Mouse (Mus musculus) gastrocnemius, adult 8-10 months (tissue): ENCODE data around the gene Rasgrp3. TPM values are rescaled to one million over a fixed set of nuclear protein-coding genes. Genes with fewer than 3 reads are reported as not detected.
"Not testable (repeated sequence)": the region's sequence is repeated elsewhere in the genome, so short reads cannot be mapped to it uniquely, and the experiment has no call there.

ENCODE experiments used
- DNase-seq, 2 experiments: peaks; one replicate each; pipeline ENCODE4 v3.0.0; 2022; ENCODE audit warnings: low spot score in 2 of 2
- total RNA-seq, 4 experiments: library from RNA; stranded (reverse); gene quantifications; 2 replicates each; pipeline ENCODE4 v1.2.4; 2022

The Rasgrp3 gene
- total RNA-seq, 4 experiments from 2014 or later, result 25.1 to 34.5 (median 30.4) TPM

- DNase-seq, result no peak
Measured at GRCm38 (mm10) chr17:75460621-75461020, 24.9 kb downstream of the Rasgrp3 start.

- no peak for DNase-seq
Measured at GRCm38 (mm10) chr17:75461771-75462170, 26.1 kb downstream of the Rasgrp3 start.

- not testable (repeated sequence) for DNase-seq
Measured at GRCm38 (mm10) chr17:75463223-75463622, 27.5 kb downstream of the Rasgrp3 start.

- no peak for DNase-seq
Measured at GRCm38 (mm10) chr17:75463645-75464044, 27.9 kb downstream of the Rasgrp3 start.

GRCm38 (mm10) chr17:75464331-75464982 lies 28.8 kb downstream of the Rasgrp3 start:
- DNase-seq, result no peak

GRCm38 (mm10) chr17:75464983-75465634 lies 29.4 kb downstream of the Rasgrp3 start:
- peak; percentile 91 to 95 for DNase-seq

GRCm38 (mm10) chr17:75465635-75465997 lies 29.9 kb downstream of the Rasgrp3 start:
- DNase-seq, result no peak

- no peak for DNase-seq
Measured at GRCm38 (mm10) chr17:75466948-75467347, 31.3 kb downstream of the Rasgrp3 start.

GRCm38 (mm10) chr17:75467526-75467925 lies 31.8 kb downstream of the Rasgrp3 start:
- no peak for DNase-seq

- no peak for DNase-seq
Measured at GRCm38 (mm10) chr17:75468479-75469114, 32.9 kb downstream of the Rasgrp3 start.

- DNase-seq, result no peak
Measured at GRCm38 (mm10) chr17:75470325-75470724, 34.6 kb downstream of the Rasgrp3 start.

- DNase-seq, result no peak
Measured at GRCm38 (mm10) chr17:75470885-75471610, 35.4 kb downstream of the Rasgrp3 start.

- DNase-seq, result no peak
Measured at GRCm38 (mm10) chr17:75471644-75472253, 36.1 kb downstream of the Rasgrp3 start.

GRCm38 (mm10) chr17:75472379-75472778 lies 36.7 kb downstream of the Rasgrp3 start:
- no peak for DNase-seq

GRCm38 (mm10) chr17:75475985-75476384 lies 40.3 kb downstream of the Rasgrp3 start:
- DNase-seq, result no peak

- DNase-seq, result no peak
Measured at GRCm38 (mm10) chr17:75476736-75477416, 41.2 kb downstream of the Rasgrp3 start.

- DNase-seq, result no peak
Measured at GRCm38 (mm10) chr17:75477655-75478054, 42.0 kb downstream of the Rasgrp3 start.

GRCm38 (mm10) chr17:75478836-75479235 lies 43.1 kb downstream of the Rasgrp3 start:
- no peak for DNase-seq

GRCm38 (mm10) chr17:75479663-75480062 lies 44.0 kb downstream of the Rasgrp3 start:
- DNase-seq, result no peak

GRCm38 (mm10) chr17:75480379-75480778 lies 44.7 kb downstream of the Rasgrp3 start:
- DNase-seq, result no peak

GRCm38 (mm10) chr17:75486205-75486604 lies 50.5 kb downstream of the Rasgrp3 start:
- no peak for DNase-seq
